Mouse (Mus musculus): ENCODE results near the gene Adgrg2. TPM values are rescaled to one million over a fixed set of nuclear protein-coding genes. Genes with fewer than 3 reads are reported as not detected.

The Adgrg2 gene
- polyA plus RNA-seq, 1 experiment from 2014 or later: 1.6 TPM

DNA sequence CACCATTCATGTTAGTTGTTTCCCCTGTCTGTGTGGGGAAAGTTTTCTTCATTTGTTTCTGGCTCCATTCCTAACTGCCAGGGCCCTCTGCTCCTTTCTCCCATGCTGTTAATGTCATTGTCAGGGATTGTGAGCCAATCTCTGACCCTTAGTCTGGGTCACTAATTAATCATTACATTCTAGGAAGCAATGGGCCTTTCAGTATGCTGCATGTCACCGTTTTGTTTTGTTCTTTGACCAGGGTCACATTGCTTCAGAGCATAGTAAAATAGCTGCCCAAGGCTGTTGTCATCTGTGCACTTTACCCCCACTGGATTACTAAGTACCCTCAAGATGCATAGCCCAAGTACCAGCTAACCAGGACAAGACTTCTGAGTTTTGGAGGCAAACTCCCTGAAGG lies 36.0 kb downstream of the Adgrg2 start:
- H3K27me3 ChIP-seq (ENCODE audit: control insufficient read depth, insufficient read depth, low read length): peaks cover 4% of the 10 kb centered on the region; the same call in 1 of the 2 replicates
- 26% methylated on average over 1 of the region's 1 CpGs for WGBS

DNA sequence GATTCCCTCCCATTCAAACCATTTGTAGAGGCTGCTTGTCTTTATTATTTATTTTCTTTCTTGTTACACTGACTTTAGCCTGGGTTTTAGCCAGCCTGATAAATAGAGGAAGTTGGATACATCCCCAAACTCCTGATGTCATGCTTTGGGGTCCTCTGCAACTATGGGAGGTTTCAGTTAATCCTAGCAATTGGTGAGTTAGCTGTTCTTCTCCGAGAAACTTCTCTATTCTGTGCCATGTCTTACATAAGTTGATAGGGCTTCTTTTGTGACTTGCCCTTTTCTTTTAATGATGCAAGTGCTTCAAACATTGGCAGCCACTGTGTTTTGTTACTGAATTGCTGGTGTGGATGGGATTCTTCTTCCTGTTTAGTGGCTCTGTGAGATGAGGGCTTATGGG lies 36.4 kb downstream of the Adgrg2 start:
- WGBS: 85% methylated on average over 1 of the region's 1 CpGs
- no peaks in the 10 kb centered on the region for H3K9me3 ChIP-seq (ENCODE audit: control insufficient read depth, low read length)
- H3K27me3 ChIP-seq (ENCODE audit: control insufficient read depth, insufficient read depth, low read length): peaks cover 6% of the 10 kb centered on the region; the same call in 1 of the 2 replicates
- no peaks in the 10 kb centered on the region for H3K36me3 ChIP-seq (replicated peaks; ENCODE audit: control insufficient read depth, insufficient read depth)
- no peak overlapping the region for H3K27ac ChIP-seq
- no peak overlapping the region for H3K4me2 ChIP-seq (replicated peaks)
- H3K9ac ChIP-seq: no peak overlapping the region
- ATAC-seq (ENCODE audit: low FRiP score) (no peak), DNase-seq (ENCODE audit: low spot score) (no peak)
- no peak overlapping the region for H3K4me3 ChIP-seq (replicated peaks; ENCODE audit: low read length)
- no peaks in the 10 kb centered on the region for H3K4me1 ChIP-seq (replicated peaks; ENCODE audit: control insufficient read depth, insufficient read depth, low read length)

More for the DNA sequence above, 36.0 kb downstream of the Adgrg2 start:
- no peak overlapping the region for H3K9ac ChIP-seq
- H3K4me1 ChIP-seq (replicated peaks; ENCODE audit: control insufficient read depth, insufficient read depth, low read length): no peaks in the 10 kb centered on the region
- no peak overlapping the region for H3K4me2 ChIP-seq (replicated peaks)
- H3K9me3 ChIP-seq (ENCODE audit: control insufficient read depth, low read length): no peaks in the 10 kb centered on the region
- DNase-seq (ENCODE audit: low spot score) (no peak), ATAC-seq (ENCODE audit: low FRiP score) (no peak)
- no peak overlapping the region for H3K4me3 ChIP-seq (replicated peaks; ENCODE audit: low read length)
- no peak overlapping the region for H3K27ac ChIP-seq
- no peaks in the 10 kb centered on the region for H3K36me3 ChIP-seq (replicated peaks; ENCODE audit: control insufficient read depth, insufficient read depth)

DNA sequence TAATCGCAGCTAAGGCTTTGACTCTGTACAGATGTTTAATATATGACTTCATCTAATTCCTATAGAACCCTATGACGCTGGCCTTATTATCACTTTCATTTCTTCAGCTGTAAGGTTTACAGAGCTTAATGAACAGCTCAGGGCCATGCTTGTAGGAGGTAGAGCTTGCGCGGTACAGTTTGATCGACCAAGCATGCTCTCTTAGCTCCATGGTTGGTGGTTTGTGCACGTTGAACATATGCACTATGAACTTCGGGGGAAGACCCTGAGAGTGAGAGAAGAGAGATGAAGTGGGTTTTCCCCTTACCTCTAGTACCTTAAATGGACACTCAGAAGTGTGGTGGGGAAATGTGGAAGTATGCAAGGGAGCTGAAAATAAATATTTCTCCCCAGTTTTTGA lies 41.7 kb downstream of the Adgrg2 start:
- H3K27me3 ChIP-seq (ENCODE audit: control insufficient read depth, insufficient read depth, low read length): peaks cover 9% of the 10 kb centered on the region
- ATAC-seq (ENCODE audit: low FRiP score): no peak

DNA sequence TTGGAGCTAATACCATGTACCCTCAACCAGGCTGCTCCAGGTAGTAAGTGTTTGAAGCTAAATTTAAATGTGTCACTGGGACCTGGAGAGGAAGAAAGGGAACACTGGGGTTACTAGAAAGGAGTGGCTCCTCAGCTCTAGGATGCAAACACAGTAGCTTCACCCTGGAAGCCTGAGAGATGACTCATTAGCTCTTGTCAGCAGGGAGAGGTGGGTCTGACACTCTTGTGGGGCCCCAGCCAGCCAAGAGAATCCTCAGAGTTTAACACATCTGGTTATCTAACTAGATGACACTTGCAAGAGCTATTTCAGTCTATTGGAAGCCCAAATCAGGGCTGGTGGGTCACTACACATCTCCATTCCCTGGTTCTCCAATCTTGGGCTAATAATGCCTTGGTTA lies 50.8 kb downstream of the Adgrg2 start:
- Histone ChIP-seq H3K27ac (no peak overlapping the region), H3K4me3 (replicated peaks; ENCODE audit: low read length) (no peak overlapping the region), H3K4me2 (replicated peaks) (no peak overlapping the region), H3K36me3 (replicated peaks; ENCODE audit: control insufficient read depth, insufficient read depth) (no peaks in the 10 kb centered on the region), H3K27me3 (ENCODE audit: control insufficient read depth, insufficient read depth, low read length) (0 out of 2 replicates have a peak, but pooled peaks cover 3% of the 10 kb centered on the region), H3K9me3 (ENCODE audit: control insufficient read depth, low read length) (no peaks in the 10 kb centered on the region), H3K9ac (no peak overlapping the region), H3K4me1 (replicated peaks; ENCODE audit: control insufficient read depth, insufficient read depth, low read length) (no peaks in the 10 kb centered on the region)
- no peak for DNase-seq (ENCODE audit: low spot score)
- ATAC-seq (ENCODE audit: low FRiP score): no peak

More for the DNA sequence above, 41.7 kb downstream of the Adgrg2 start:
- no peak overlapping the region for H3K9ac ChIP-seq
- no peak for DNase-seq (ENCODE audit: low spot score)
- H3K9me3 ChIP-seq (ENCODE audit: control insufficient read depth, low read length): no peaks in the 10 kb centered on the region
- no peaks in the 10 kb centered on the region for H3K36me3 ChIP-seq (replicated peaks; ENCODE audit: control insufficient read depth, insufficient read depth)
- no peaks in the 10 kb centered on the region for H3K4me1 ChIP-seq (replicated peaks; ENCODE audit: control insufficient read depth, insufficient read depth, low read length)
- 94% methylated on average over 7 of the region's 7 CpGs for WGBS
- no peak overlapping the region for H3K4me3 ChIP-seq (replicated peaks; ENCODE audit: low read length)
- H3K27ac ChIP-seq: no peak overlapping the region
- H3K4me2 ChIP-seq (replicated peaks): no peak overlapping the region

DNA sequence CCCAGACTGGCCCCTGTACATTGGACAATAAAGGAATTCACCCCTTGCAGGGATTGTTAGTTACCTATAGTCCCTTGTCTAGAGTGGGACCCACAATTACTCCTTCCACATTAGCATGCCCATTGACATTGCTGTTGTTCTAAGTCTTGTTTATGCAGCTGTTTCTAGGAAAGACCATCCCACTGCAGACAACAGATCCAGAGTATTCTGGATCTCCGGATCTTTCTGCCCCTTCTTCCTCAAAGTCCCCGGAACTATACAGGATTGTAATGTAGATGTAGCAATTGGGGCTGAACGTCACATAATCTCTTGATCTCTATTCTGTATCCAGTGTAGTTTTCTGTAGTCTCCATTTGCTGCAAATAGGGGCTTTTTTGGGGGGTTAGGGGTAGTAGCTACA lies 57.9 kb downstream of the Adgrg2 start:
- DNase-seq (ENCODE audit: low spot score): no peak

DNA sequence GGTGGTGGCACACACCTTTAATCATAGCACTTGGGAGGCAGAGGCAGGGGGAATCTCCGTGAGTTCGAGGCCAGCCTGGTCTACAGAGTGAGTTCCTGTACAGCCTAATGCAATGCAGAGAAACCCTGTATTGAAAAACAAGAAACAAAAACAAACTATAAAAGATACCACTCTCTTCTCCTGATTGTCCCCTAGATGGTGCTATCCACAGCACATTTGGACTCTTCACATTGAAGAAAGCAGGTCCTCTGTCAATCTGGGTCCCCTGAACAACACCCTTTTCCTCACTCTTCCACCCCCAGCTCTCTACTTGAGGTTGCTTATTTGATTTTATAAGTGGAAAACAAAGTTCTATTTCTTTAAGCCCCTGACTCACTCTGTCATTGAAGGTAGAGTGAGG lies 58.9 kb downstream of the Adgrg2 start:
- no peak overlapping the region for H3K9ac ChIP-seq
- no peak overlapping the region for H3K4me3 ChIP-seq (replicated peaks; ENCODE audit: low read length)
- no peak overlapping the region for H3K27ac ChIP-seq
- no peaks in the 10 kb centered on the region for H3K36me3 ChIP-seq (replicated peaks; ENCODE audit: control insufficient read depth, insufficient read depth)
- H3K9me3 ChIP-seq (ENCODE audit: control insufficient read depth, low read length): no peaks in the 10 kb centered on the region
- ATAC-seq (ENCODE audit: low FRiP score) (no peak), DNase-seq (ENCODE audit: low spot score) (no peak)
- H3K27me3 ChIP-seq (ENCODE audit: control insufficient read depth, insufficient read depth, low read length): peaks cover 5% of the 10 kb centered on the region; the same call in 1 of the 2 replicates
- no peak overlapping the region for H3K4me2 ChIP-seq (replicated peaks)
- H3K4me1 ChIP-seq (replicated peaks; ENCODE audit: control insufficient read depth, insufficient read depth, low read length): no peaks in the 10 kb centered on the region
- 80% methylated on average over 2 of the region's 2 CpGs for WGBS

More for the DNA sequence above, 57.9 kb downstream of the Adgrg2 start:
- no peaks in the 10 kb centered on the region for H3K36me3 ChIP-seq (replicated peaks; ENCODE audit: control insufficient read depth, insufficient read depth)
- H3K27ac ChIP-seq: no peak overlapping the region
- H3K9me3 ChIP-seq (ENCODE audit: control insufficient read depth, low read length): no peaks in the 10 kb centered on the region
- ATAC-seq (ENCODE audit: low FRiP score): no peak
- no peak overlapping the region for H3K9ac ChIP-seq
- no peak overlapping the region for H3K4me3 ChIP-seq (replicated peaks; ENCODE audit: low read length)
- H3K4me1 ChIP-seq (replicated peaks; ENCODE audit: control insufficient read depth, insufficient read depth, low read length): no peaks in the 10 kb centered on the region
- H3K4me2 ChIP-seq (replicated peaks): no peak overlapping the region
- peaks cover 5% of the 10 kb centered on the region; the same call in 1 of the 2 replicates for H3K27me3 ChIP-seq (ENCODE audit: control insufficient read depth, insufficient read depth, low read length)
- WGBS: 89% methylated on average over 3 of the region's 3 CpGs

DNA sequence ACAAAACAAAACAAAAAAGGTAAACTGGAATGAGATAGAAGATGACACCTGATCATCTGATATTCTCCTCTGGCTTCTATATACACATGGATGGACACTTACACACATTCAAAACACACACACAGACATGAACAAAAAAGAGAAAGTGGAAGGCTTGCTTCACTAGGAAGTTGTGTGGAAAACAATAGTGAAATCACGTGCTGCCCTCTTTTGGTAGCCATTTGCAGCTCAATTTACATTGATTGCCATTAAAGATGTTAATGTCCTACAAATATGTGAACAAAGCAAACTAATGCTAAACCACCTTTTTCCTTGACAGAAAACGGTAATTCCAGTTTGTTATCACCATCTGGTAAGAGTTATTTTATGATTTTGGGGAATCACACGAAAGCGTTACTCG lies 65.2 kb downstream of the Adgrg2 start:
- Histone ChIP-seq H3K9ac (no peak overlapping the region), H3K9me3 (ENCODE audit: control insufficient read depth, low read length) (no peaks in the 10 kb centered on the region), H3K27ac (no peak overlapping the region), H3K27me3 (ENCODE audit: control insufficient read depth, insufficient read depth, low read length) (peaks cover 7% of the 10 kb centered on the region; the same call in 1 of the 2 replicates), H3K4me1 (replicated peaks; ENCODE audit: control insufficient read depth, insufficient read depth, low read length) (no peaks in the 10 kb centered on the region), H3K36me3 (replicated peaks; ENCODE audit: control insufficient read depth, insufficient read depth) (no peaks in the 10 kb centered on the region), H3K4me3 (replicated peaks; ENCODE audit: low read length) (no peak overlapping the region), H3K4me2 (replicated peaks) (no peak overlapping the region)
- DNase-seq (ENCODE audit: low spot score): no peak
- WGBS: 75% methylated on average over 5 of the region's 5 CpGs
- ATAC-seq (ENCODE audit: low FRiP score): no peak

DNA sequence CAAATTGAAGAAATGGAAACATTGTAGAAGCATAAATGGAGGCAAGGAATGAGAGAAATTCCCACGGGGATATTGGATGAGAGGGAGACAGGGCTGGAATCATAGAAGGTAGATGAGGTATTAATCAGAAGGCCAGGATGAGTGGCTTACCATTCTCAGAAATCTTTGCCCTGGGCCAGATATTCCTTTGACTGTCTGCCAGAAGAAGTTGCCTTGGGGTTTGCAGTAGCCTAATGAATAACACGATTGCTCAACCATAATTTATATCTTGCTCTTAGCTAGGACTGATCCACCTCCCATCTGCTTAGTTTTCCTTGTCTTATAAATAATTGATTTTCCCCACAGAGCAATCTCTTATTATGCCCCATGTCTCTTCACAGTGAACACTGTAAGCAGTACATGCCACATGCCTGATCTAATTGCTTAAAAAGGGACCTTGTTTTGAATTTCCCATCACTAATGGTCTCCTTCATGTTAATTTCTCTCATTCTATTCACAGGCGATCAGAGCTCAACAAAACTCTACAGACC lies 80.8 kb downstream of the Adgrg2 start:
- Histone ChIP-seq H3K27me3 (ENCODE audit: control insufficient read depth, insufficient read depth, low read length) (peaks cover 22% of the 10 kb centered on the region; the same call in 1 of the 2 replicates), H3K9ac (no peak overlapping the region), H3K27ac (no peak overlapping the region), H3K9me3 (ENCODE audit: control insufficient read depth, low read length) (no peaks in the 10 kb centered on the region), H3K4me2 (replicated peaks) (no peak overlapping the region), H3K4me1 (replicated peaks; ENCODE audit: control insufficient read depth, insufficient read depth, low read length) (no peaks in the 10 kb centered on the region), H3K36me3 (replicated peaks; ENCODE audit: control insufficient read depth, insufficient read depth) (no peaks in the 10 kb centered on the region), H3K4me3 (replicated peaks; ENCODE audit: low read length) (no peak overlapping the region)
- DNase-seq (ENCODE audit: low spot score) (no peak), ATAC-seq (ENCODE audit: low FRiP score) (no peak)
- 72% methylated on average over 3 of the region's 3 CpGs for WGBS

DNA sequence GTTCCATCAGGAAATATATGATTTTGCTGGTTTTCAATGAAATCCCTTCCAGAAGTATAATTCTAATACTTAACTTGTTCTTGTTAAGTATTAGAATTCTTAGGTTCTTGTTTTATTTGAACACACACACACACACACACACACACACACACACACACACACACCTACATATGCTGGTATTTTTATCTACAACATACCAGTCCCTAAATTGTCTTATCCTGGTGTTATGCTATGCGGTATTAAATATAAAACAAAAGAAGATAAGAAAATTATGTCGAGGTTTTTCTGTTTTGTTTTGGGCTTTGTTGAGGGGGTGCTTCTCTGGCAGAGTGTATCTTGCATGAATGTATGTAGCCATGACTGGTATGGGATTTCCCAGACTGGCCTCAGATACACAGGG lies 99.3 kb downstream of the Adgrg2 start:
- no peak overlapping the region for H3K4me2 ChIP-seq (replicated peaks)
- H3K36me3 ChIP-seq (replicated peaks; ENCODE audit: control insufficient read depth, insufficient read depth): no peaks in the 10 kb centered on the region
- H3K4me1 ChIP-seq (replicated peaks; ENCODE audit: control insufficient read depth, insufficient read depth, low read length): no peaks in the 10 kb centered on the region
- no peak overlapping the region for H3K4me3 ChIP-seq (replicated peaks; ENCODE audit: low read length)
- peaks cover 23% of the 10 kb centered on the region for H3K27me3 ChIP-seq (ENCODE audit: control insufficient read depth, insufficient read depth, low read length)
- no peak overlapping the region for H3K9ac ChIP-seq
- WGBS: 74% methylated on average over 2 of the region's 2 CpGs
- ATAC-seq (ENCODE audit: low FRiP score): no peak
- DNase-seq (ENCODE audit: low spot score): no peak
- H3K9me3 ChIP-seq (ENCODE audit: control insufficient read depth, low read length): no peaks in the 10 kb centered on the region
- H3K27ac ChIP-seq: no peak overlapping the region

DNA sequence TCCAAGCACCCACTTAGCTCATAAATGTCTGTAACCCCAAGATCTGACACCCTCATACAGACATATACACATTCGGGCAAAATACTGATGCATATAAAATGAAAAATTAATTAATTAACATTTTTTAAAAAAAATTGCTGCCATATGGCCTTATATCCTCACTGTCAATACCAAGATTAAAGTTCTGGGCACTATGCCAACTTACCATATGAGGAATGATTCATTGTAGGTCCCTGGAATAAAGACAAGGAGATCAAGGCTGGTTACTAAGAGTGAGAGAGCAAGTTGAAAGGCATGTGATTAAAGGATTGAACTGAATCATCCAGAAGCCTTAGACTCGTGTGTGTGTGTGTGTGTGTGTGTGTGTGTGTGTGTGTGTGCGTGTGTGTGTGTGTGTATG lies 103.8 kb downstream of the Adgrg2 start:
- H3K4me2 ChIP-seq (replicated peaks): no peak overlapping the region
- 35% methylated on average over 2 of the region's 3 CpGs for WGBS
- H3K9me3 ChIP-seq (ENCODE audit: control insufficient read depth, low read length): no peaks in the 10 kb centered on the region
- H3K36me3 ChIP-seq (replicated peaks; ENCODE audit: control insufficient read depth, insufficient read depth): no peaks in the 10 kb centered on the region
- no peaks in the 10 kb centered on the region for H3K4me1 ChIP-seq (replicated peaks; ENCODE audit: control insufficient read depth, insufficient read depth, low read length)
- no peak overlapping the region for H3K27ac ChIP-seq
- ATAC-seq (ENCODE audit: low FRiP score) (no peak), DNase-seq (ENCODE audit: low spot score) (no peak)
- peaks cover 24% of the 10 kb centered on the region; the same call in 1 of the 2 replicates for H3K27me3 ChIP-seq (ENCODE audit: control insufficient read depth, insufficient read depth, low read length)
- H3K4me3 ChIP-seq (replicated peaks; ENCODE audit: low read length): no peak overlapping the region
- no peak overlapping the region for H3K9ac ChIP-seq

All from hindbrain, embryonic 14.5 days (tissue).